Mouse (Mus musculus) embryonic facial prominence, embryonic 15.5 days (tissue): ENCODE measurements around the gene Ndufc1. TPM values are rescaled to one million over a fixed set of nuclear protein-coding genes. Genes with fewer than 3 reads are reported as not detected.
"Not testable (repeated sequence)": the region's sequence is repeated elsewhere in the genome, so short reads cannot be mapped to it uniquely, and the experiment has no call there.

Experiments used
- ATAC-seq: fragments of 200-750 bp; cut with Nextera tagmentation; 2 replicates; pipeline ENCODE4 v1.8.0; 2017; ENCODE audit warnings: low read depth, moderate TSS enrichment; ENCODE audit not compliant: insufficient number of reproducible peaks, low FRiP score, low TSS enrichment
- H3K27ac ChIP-seq: fragments of 300-500 bp; sonication (generic); replicated peaks from 2 replicates; pipeline ENCODE4 v1.5.1; 2015; ENCODE audit warnings: mild to moderate bottlenecking, inconsistent platforms
- H3K27me3 ChIP-seq: fragments of 300-500 bp; sonication (generic); 2 replicates; pipeline ENCODE4 v1.6.1; 2015; ENCODE audit warnings: inconsistent platforms
- H3K36me3 ChIP-seq: fragments of 300-500 bp; sonication (generic); 2 replicates; pipeline ENCODE4 v1.6.1; 2015; ENCODE audit warnings: mild to moderate bottlenecking, inconsistent platforms
- H3K4me1 ChIP-seq: fragments of 300-500 bp; sonication (generic); 2 replicates; pipeline ENCODE4 v1.6.1; 2015; ENCODE audit warnings: inconsistent platforms
- H3K4me2 ChIP-seq: fragments of 300-500 bp; sonication (generic); replicated peaks from 2 replicates; pipeline ENCODE4 v1.6.1; 2015; ENCODE audit warnings: mild to moderate bottlenecking, inconsistent platforms
- H3K4me3 ChIP-seq: fragments of 300-500 bp; sonication (generic); replicated peaks from 2 replicates; pipeline ENCODE4 v1.5.1; 2015; ENCODE audit warnings: mild to moderate bottlenecking, inconsistent platforms
- H3K9ac ChIP-seq: fragments of 300-500 bp; sonication (generic); 2 replicates; pipeline ENCODE4 v1.6.1; 2015; ENCODE audit warnings: inconsistent platforms
- H3K9me3 ChIP-seq: fragments of 300-500 bp; sonication (generic); replicated peaks from 2 replicates; pipeline ENCODE4 v1.6.1; 2016; ENCODE audit warnings: inconsistent platforms
- WGBS: fragments of 180-500 bp; shearing (Covaris S2); methylation state at CpG from one replicate; pipeline ENCODE4 v1.1.7; 2015; 5-methylcytosine and 5-hydroxymethylcytosine counted together
- polyA plus RNA-seq: library from polyadenylated mRNA; unstranded; fragments of >200 nt; fragmentation: Nextera tagmentation; extraction: Ambion mirVana; gene quantifications from 2 replicates; pipeline ENCODE4 v1.2.1, GENCODE M21; 2015

Gene Ndufc1
- polyA plus RNA-seq, 1 experiment from 2014 or later: 635 TPM

- Histone ChIP-seq H3K4me1 (peaks cover 8% of the 10 kb centered on the region; the same call in 1 of the 2 replicates), H3K9me3 (no peaks in the 10 kb centered on the region), H3K9ac (peak within 1 kb of the TSS; percentile 23; the same call in 1 of the 2 replicates), H3K4me3 (peak within 1 kb of the TSS; percentile 55), H3K4me2 (peak within 1 kb of the TSS; percentile 76), H3K36me3 (no peaks in the 10 kb centered on the region), H3K27ac (no peak within 1 kb of the TSS), H3K27me3 (0 out of 2 replicates have a peak, but pooled peaks cover 10% of the 10 kb centered on the region)
- peak; percentile 60; the same call in 1 of the 2 replicates for ATAC-seq
- 1% methylated on average over 41 of the region's 41 CpGs for WGBS
These were observed 12.3 kb downstream of the Ndufc1 start, which contains the start of gene Mgarp for GRCm38 (mm10) chr3:51396219-51397068. Mgarp (minus strand) TSS chr3:51396738.

DNA sequence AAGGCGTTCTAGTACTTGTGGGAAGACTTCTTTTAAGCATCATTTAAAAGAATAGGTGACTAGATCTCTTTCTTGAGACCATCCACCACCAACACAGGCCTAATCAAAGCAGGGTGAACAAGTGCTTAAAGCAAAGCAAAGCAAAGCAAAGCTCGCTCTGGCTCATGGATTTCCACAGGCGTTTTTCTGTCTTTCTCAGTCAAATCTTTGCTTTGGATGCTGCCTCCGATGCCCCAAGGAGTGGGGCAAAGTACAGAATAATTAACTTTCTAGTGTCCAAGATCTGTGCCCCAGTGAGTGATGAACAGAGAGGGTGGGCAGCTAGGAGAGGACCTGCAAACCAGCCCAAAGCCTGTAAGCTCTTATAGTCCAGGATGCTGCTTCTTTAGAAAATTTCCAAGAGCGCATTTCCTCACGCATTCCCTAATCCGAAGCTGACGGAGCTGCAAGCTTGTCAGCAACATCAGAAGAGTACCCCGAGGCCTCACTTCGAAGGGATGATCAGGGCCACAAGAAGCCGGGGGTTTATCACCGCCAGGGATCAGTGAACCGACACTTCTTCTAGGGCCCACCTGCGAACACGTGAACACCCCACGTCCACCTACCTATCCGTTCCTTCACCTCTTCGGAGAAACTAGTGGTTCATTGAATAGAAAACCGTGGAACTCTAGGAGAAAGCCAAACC lies 13.2 kb downstream of the Ndufc1 start:
- Histone ChIP-seq H3K9me3 (no peaks in the 10 kb centered on the region), H3K4me3 (peak overlapping the region; percentile 55), H3K4me1 (peaks cover 8% of the 10 kb centered on the region; the same call in 1 of the 2 replicates), H3K4me2 (peak overlapping the region; percentile 76), H3K27ac (no peak overlapping the region), H3K36me3 (no peaks in the 10 kb centered on the region), H3K27me3 (0 out of 2 replicates have a peak, but pooled peaks cover 10% of the 10 kb centered on the region), H3K9ac (no peak overlapping the region)
- no peak for ATAC-seq
- WGBS: 22% methylated on average over 19 of the region's 19 CpGs

- ATAC-seq: no peak
- Histone ChIP-seq H3K9ac (no peak overlapping the region), H3K36me3 (no peaks in the 10 kb centered on the region), H3K4me2 (no peak overlapping the region), H3K27me3 (0 out of 2 replicates have a peak, but pooled peaks cover 10% of the 10 kb centered on the region), H3K4me3 (no peak overlapping the region), H3K9me3 (no peaks in the 10 kb centered on the region), H3K4me1 (peaks cover 8% of the 10 kb centered on the region; the same call in 1 of the 2 replicates), H3K27ac (no peak overlapping the region)
- WGBS: 75% methylated on average over 3 of the region's 3 CpGs
These were observed 13.9 kb downstream of the Ndufc1 start for GRCm38 (mm10) chr3:51394881-51395280.

DNA sequence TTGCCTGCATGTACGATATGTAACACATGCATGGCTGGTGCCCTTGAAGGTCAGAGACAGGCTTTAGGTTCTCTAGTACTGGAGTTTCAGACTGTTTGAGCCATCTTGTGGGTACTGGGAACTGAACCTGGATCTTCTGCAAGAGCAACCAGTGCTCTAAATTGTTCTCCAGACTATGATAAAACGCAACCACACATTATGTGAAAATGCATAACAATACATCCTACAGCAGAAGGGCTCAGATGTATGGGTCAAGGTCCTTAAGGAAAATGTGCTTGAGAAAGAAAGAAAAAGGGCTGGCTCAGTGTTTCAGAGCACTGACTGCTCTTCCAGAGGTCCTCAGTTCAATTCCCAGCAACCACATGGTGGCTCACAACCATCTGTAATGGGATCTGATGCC lies 15.1 kb downstream of the Ndufc1 start:
- Histone ChIP-seq H3K27ac (no peak overlapping the region), H3K4me1 (peaks cover 14% of the 10 kb centered on the region; the same call in 1 of the 2 replicates), H3K4me3 (no peak overlapping the region), H3K27me3 (0 out of 2 replicates have a peak, but pooled peaks cover 10% of the 10 kb centered on the region), H3K9ac (no peak overlapping the region), H3K36me3 (no peaks in the 10 kb centered on the region), H3K9me3 (no peaks in the 10 kb centered on the region), H3K4me2 (no peak overlapping the region)
- ATAC-seq: no peak
- 93% methylated on average over 2 of the region's 2 CpGs for WGBS

DNA sequence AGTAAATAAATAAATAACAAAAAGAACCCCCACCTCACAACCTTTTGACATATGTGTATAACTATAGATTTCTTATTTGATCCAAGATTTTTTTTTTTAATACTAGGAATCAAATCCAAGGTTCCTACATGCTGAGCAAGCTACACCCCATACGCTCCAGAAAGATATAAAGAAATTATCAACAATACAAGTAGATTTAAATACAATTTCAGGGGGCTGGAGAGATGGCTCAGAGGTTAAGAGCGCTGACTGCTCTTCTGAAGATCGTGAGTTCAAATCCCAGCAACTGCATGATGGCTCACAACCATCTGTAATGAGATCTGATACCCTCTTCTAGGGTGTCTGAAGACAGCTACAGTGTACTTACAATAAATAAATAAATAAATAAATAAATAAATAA lies 15.8 kb downstream of the Ndufc1 start:
- not testable (repeated sequence) for H3K4me3 ChIP-seq, H3K36me3 ChIP-seq, H3K4me2 ChIP-seq, ATAC-seq, H3K9ac ChIP-seq, H3K27ac ChIP-seq, H3K27me3 ChIP-seq, H3K9me3 ChIP-seq
- peaks cover 15% of the 10 kb centered on the region; the same call in 1 of the 2 replicates for H3K4me1 ChIP-seq
- 91% methylated on average over 3 of the region's 3 CpGs for whole genome bisulfite sequencing

DNA sequence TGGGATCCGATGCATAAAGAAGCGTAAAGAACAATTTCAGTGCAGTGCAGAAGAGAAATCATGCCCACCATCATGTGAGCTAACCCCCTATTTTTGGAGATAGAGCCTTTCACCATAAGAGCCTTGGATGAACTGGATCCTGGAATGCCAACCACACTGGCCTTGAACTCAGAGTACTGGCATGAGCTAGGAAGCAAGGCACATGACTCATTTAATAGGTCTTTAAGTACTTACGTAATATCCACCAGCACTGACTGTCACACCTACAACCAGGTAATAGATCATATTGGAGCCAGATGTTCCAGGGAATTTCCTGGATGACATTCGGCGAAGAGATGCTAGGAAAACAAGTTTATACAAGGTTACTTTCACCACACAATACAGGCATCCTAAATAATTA lies 17.2 kb downstream of the Ndufc1 start:
- H3K9ac ChIP-seq: no peak overlapping the region
- no peak overlapping the region for H3K27ac ChIP-seq
- 76% methylated on average over 5 of the region's 5 CpGs for WGBS
- H3K36me3 ChIP-seq: no peaks in the 10 kb centered on the region
- H3K4me2 ChIP-seq: no peak overlapping the region
- H3K27me3 ChIP-seq: 0 out of 2 replicates have a peak, but pooled peaks cover 10% of the 10 kb centered on the region
- H3K9me3 ChIP-seq: no peaks in the 10 kb centered on the region
- no peak for ATAC-seq
- peaks cover 11% of the 10 kb centered on the region; the same call in 1 of the 2 replicates for H3K4me1 ChIP-seq
- H3K4me3 ChIP-seq: no peak overlapping the region

DNA sequence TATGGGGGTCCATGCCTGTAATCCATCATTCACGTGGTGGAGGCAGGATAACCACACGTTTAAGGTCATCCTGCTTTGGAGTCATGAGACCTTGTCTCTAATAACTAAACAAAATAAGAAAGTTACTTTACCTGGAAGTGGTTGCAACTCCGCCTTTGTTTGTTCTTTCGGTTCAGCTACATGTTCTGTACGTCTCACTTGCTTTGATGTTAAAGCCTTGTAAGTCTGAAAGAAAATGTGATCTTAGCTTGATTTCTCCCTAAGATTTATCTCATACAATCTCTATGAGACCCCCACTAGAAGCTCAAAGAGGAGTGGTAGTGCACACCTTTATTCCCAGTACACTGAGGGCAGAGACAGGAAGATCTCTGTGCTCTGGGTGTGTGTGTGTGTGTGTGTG lies 17.7 kb downstream of the Ndufc1 start:
- Histone ChIP-seq H3K9ac (no peak overlapping the region), H3K27ac (no peak overlapping the region), H3K9me3 (no peaks in the 10 kb centered on the region), H3K36me3 (no peaks in the 10 kb centered on the region), H3K4me2 (no peak overlapping the region), H3K4me3 (no peak overlapping the region), H3K27me3 (0 out of 2 replicates have a peak, but pooled peaks cover 7% of the 10 kb centered on the region), H3K4me1 (peaks cover 7% of the 10 kb centered on the region; the same call in 1 of the 2 replicates)
- WGBS: 81% methylated on average over 5 of the region's 5 CpGs
- ATAC-seq: no peak

- no peaks in the 10 kb centered on the region for H3K9me3 ChIP-seq
- 11% methylated on average over 13 of the region's 13 CpGs for WGBS
- no peak overlapping the region for H3K9ac ChIP-seq
- H3K4me3 ChIP-seq: peak overlapping the region; percentile 13; the same call in 1 of the 2 replicates
- peaks cover 6% of the 10 kb centered on the region; the same call in 1 of the 2 replicates for H3K4me1 ChIP-seq
- H3K27ac ChIP-seq: no peak overlapping the region
- no peaks in the 10 kb centered on the region for H3K27me3 ChIP-seq
- H3K4me2 ChIP-seq: peak overlapping the region; percentile 39
- no peaks in the 10 kb centered on the region for H3K36me3 ChIP-seq
- no peak for ATAC-seq
These were observed 19.9 kb downstream of the Ndufc1 start for GRCm38 (mm10) chr3:51388904-51389303.

DNA sequence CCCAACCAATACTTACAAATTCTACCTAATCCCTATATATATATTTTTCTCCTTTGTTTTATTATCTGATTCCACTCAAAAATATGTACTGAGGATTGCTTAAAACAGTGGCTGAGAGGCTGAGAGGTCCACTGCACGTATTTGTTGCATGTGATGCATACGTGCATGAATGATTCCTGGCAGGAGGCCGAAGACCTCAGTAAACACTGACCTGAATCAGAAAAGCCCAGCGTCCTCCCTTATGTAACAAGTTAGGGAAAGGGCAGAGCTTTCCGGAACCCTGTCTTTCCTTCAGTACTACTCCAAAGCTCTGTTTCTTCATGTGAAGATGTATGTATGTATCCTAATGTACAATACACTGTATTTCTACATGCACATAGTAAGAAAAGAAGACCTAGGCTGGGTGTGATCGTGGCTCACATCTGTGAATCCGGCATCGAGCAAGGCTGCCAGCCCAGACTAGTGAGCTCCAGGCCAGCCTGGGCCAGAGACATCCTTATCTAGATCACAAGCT lies 20.9 kb downstream of the Ndufc1 start:
- no peak for ATAC-seq
- H3K9me3 ChIP-seq: no peaks in the 10 kb centered on the region
- no peak overlapping the region for H3K27ac ChIP-seq
- 70% methylated on average over 8 of the region's 8 CpGs for WGBS
- H3K36me3 ChIP-seq: no peaks in the 10 kb centered on the region
- no peak overlapping the region for H3K9ac ChIP-seq
- no peaks in the 10 kb centered on the region for H3K27me3 ChIP-seq
- no peak overlapping the region for H3K4me2 ChIP-seq
- H3K4me1 ChIP-seq: peaks cover 6% of the 10 kb centered on the region; the same call in 1 of the 2 replicates
- H3K4me3 ChIP-seq: no peak overlapping the region

DNA sequence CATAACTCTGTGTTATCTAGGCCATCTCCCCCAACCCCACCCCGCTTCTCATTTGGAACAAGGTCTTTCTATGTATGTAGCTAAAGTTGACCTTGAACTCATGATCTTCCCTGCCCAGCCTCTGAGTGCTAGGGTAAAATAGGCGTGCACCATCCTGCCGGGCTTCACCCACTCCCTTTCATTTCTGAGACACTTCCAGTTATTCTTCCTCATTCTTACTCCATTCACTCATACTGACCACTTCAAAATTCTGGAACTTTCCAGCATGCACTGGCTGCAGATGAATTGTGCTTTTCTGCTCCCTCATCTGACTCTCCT lies 21.7 kb downstream of the Ndufc1 start:
- no peak for ATAC-seq

More for the DNA sequence above, 21.7 kb downstream of the Ndufc1 start:
- Histone ChIP-seq H3K4me1 (peaks cover 6% of the 10 kb centered on the region; the same call in 1 of the 2 replicates), H3K27me3 (no peaks in the 10 kb centered on the region), H3K36me3 (no peaks in the 10 kb centered on the region), H3K4me3 (no peak overlapping the region), H3K4me2 (no peak overlapping the region), H3K9me3 (no peaks in the 10 kb centered on the region), H3K9ac (no peak overlapping the region), H3K27ac (no peak overlapping the region)
- 71% methylated on average over 3 of the region's 3 CpGs for WGBS
